Mouse (Mus musculus): ENCODE measurements around the gene Ciao2a.

The Ciao2a gene

DNA sequence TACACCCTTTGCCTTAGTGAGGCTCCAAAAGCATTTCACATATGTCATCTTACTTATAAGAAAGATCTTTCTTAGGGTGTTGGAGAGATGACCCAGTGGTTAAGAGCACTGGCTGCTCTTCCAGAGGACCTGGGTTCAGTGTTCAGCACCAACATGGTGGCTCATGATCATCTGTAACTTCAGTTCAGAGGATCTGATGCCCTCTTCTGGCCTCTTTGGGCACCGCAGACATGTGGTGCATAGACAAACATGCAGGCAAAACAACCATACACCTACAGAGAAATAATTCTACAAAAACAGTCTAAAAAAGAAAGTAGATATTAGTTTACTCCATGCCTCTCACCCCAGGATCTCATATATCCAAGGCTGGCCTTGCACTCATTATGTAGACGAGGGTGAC lies 33.7 kb downstream of the Ciao2a start:
- DNase-seq (ENCODE audit: low read depth, low spot score): peak; percentile 42

DNA sequence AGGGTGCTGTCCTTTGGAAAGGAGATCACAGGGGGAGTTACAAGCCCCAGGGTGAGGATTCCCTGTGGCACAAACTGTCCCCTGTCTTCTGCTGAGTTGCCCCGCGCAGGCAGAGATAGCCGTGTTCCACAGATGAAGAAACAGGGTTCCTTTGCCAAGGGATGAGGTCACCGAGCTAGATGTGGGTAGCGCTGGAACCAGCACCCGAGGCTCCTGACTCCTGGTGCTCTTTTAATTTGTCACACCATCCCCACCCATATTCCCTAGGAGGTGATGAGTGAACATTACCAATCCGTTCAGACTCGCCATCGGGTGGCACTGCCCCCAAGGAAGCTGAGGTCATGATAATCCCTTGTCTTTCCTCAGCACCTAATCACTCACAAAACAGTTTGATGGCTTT lies 36.6 kb downstream of the Ciao2a start:
- DNase-seq (ENCODE audit: low read depth, low spot score): no peak

DNA sequence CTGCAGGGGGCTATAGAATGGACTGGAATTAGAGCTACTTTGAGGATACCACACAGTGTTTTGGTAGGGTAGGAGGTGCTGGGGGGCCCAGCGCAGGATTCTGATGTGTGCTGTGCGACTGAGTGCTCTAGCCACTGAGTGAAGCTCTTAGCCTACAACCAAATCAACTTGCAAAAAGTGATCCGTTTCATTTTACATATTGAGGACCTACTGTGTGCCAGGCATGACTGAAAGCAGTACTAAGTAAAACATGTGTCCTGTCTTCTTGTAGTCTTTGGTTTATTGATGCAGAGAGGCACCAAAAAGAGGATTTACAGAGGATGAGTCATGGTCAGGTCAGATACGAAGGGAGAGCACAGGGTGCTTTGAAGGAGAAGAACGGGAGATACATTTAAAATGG lies 40.8 kb downstream of the Ciao2a start:
- DNase-seq (ENCODE audit: low read depth, low spot score): no peak

DNA sequence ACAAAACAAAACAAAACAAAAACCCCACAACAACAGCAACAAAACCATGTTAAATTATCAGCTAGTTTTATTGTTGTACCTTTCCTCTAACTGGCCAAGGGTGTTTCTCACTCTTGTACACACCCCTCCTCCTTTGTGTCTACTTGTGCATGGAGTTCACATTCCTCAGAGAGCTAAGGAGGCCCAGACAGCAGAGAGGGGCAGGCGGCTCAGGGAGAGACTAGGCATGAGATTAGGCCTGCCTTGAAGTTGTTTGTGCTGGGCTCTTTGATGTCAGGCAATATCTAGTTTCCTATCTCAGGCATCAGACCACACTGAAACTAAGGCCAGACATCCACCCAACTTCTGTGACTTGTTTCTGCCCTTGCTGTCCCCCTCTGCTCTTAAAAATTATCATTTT lies 41.8 kb downstream of the Ciao2a start:
- peak; percentile 13 for DNase-seq (ENCODE audit: low read depth, low spot score)

DNA sequence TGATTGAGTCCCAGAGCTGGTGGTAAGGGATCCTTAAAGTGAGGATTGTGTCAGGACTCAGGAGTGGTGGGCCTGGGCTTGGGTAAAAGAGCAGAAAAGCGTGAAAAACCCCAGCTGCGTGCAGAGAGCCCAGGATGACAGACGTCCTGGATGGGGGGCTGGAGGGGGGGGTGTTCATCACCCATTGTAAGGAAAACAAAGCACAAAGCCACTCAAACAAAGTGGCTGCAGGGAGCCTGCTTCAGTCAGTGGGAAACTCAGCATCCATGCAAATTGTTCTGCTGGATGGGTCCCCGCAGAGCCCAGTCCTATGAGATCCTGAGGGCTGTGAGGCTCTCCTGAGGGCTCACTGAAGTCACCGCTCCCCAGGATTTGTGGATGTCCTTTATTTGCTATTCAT lies 44.1 kb downstream of the Ciao2a start:
- DNase-seq (ENCODE audit: low read depth, low spot score): no peak

DNA sequence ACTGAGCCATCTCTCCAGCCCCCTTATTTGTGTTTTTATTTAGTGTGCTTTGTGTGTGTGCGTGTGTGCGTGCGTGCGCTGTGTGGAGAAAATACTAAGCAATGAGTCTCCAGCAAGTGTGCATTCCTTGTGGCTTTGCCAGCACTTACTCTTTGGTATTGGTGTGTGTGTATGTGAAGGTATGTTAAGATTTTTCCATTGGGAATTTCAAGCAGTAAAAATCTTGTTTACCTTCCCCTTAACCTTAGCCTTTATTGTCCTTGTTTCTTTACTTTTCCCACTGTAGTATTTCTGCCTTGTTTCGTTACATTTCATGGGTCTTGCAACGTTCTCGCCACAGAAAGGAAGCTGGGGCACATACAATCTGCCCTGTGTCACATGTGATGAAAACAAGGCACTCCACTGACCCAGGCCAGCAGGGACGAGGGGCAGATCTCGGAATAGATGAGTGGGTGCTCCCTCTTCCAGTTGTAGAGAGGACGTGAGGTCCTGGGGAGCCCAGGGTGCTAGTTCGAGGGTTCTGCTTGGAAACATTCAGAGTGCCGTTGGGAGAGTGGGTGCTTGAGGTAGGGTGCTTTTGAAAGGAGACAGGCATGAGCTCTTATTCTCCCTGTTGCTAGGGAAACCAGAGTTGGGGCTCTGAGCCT lies 45.0 kb downstream of the Ciao2a start:
- DNase-seq (ENCODE audit: low read depth, low spot score): no peak

DNA sequence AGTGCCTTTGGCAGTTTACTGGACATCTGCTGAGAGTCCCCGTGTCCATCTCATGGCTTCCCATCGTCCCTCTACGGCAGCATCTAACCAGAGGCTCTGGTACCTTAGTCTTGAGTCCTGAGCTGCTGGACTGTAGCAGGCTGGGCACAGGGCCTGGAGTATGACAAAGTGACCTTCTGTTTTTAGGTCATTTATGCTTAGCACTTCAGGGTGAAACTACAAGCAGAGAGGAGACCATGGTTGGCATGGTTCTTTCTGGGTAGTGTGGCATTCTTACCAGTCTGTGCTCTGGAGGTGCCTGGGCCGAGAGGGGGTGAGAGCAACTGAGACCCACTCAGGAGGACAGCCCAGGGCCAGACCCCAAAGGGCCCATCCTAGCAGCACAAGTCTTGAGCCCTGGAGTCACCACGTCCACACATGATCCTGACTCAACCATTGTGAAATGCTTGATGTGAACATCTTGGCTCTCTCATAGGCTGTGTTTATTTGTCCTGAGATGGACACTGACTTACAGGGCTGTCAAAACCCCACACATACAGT lies 47.0 kb downstream of the Ciao2a start:
- DNase-seq (ENCODE audit: low read depth, low spot score): no peak

DNA sequence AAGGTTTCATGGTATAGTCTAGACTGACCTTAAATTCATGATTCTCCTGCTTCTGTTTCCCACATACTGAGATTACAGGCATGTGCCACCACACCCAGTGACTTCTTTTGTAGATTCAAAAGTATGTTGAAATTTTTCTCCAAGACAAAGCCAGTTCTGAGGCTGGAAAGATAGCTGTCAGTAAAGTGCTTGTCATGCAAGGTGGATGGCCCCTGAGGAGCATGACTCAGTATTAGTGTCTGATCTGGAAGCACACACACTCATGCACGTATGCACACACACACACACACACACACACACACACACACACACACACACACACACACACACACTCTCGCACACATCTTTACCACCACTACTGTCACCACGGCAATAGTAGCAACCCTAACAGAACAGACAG lies 48.6 kb downstream of the Ciao2a start:
- DNase-seq (ENCODE audit: low read depth, low spot score): no peak

DNA sequence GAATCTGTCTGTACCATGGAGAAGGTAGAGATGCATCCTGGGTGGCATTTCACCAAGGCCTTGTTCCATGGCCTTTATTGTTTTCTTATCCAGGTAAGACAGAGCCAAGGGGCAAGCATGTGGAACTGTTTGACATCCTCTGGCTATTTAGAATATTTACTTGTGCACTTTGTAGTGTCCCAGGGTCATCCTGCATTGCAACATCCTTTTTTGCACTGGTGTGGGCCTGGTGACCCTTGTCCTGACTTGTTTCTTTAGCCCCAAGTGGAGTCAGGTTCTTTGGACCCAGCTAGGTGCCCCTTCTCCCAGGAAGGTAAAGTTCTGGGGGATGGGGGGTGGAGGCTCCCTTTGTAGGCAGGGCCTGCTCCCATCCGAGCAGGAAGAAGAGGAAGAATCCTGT lies 51.6 kb downstream of the Ciao2a start:
- no peak for DNase-seq (ENCODE audit: low read depth, low spot score)

DNA sequence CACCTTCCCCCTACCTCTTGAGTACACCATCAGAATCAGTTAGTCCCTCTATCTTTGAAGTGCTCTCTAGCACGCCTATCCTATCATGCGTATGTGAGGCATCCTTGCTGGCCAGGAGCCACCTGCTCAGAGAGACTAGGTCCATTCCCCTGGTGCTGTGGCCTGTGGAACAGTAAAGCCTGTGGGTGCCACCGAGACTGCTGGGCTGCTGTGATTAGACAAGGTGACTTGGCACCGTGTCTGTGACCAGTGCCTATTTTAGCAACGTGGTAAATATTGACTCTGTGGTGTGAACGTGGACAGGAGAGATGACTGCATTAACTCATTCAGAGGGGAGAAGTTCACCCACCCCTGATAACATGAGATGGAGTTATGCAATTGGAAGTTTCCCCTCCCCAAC lies 53.4 kb downstream of the Ciao2a start:
- DNase-seq (ENCODE audit: low read depth, low spot score): no peak

DNA sequence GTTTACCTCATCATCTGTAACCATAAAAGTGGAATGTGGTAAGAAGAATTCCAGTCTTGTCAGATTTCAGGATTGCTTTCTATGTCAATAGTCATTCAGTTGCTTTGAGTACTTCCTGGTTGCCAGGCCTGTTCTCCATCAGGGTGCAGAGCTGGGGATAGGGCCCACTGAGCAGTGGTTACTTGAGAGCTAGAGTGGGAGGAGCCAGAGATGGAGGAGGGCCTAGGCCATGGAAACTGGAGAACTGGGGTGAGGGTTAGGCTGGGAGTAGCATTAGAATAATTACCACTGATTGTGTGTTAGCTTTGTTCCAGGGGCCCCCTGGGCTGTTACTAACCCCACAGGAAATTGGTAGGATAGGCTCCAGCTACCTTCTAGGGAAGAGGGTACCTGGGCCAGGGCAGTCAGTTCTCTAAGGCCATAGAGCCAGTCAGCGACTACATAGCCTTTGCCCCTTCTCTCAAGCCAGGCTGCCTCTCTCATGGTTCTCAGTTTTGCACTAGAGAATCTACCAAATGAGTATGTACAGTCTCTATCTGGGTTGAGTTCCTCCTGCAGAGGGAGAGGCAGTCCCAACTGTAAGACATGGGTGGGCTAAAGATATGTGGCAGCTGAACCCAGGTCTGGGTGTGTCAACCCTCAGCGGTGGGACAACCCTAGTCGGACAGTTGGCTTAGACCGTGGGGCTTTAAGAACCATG lies 54.9 kb downstream of the Ciao2a start:
- peak; percentile 72 for DNase-seq (ENCODE audit: low read depth, low spot score)

DNA sequence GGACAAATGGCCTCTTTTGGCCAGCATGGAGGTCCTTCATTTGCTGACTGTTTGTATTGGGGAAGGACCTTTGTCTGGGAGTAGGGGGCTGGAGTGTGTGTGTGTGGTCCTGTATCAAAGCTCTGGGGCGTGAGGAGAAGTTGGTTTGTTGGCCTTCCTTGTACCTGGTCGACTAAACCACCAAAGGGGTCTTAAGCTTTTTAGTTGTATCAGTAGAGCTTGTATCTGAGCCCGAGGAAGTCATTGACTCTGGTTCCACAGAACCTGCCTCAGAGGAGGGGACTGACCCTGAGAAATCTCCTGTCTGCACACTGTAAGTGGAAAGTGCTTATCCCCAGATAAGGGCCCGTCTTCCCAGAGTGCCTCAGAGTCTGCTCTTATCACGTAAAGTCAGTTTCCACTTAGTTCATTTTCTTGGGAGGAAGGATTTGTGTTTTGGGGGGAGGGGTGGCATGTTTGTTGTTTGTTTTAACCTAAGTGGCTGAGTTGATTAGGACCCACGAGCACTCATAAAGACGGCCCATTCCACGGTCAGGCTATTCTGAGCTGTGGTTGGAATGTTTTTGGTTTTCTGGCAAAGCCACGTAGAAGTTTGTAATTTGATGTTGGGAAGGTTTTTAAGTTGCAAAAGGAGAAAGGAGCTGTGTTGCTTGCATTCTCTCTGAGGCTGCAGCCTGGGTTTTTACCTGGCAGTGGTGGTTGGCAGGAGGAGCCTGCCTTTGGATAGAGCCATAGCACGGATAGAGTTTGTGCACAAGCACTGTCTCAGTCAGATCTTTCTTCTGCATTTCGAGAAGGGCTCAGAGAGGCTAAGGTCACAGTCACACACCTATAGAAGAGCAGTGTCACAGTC lies 55.6 kb downstream of the Ciao2a start:
- no peak for DNase-seq (ENCODE audit: low read depth, low spot score)

DNA sequence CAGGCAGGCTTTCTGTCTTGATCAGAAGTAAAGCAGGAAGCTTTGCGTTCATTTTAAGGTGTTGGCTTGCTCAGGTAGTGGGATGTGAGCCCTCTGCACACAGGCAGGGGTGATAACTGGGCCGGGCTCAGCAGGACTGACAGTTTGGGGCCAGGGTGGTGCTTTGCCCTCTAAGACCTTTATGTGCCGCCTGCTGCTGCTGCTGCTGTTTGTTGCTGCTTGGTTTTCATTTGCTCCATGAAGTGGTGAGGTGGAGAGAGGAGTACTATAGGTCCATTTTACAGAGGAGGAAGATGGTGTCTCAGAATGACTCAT lies 56.2 kb downstream of the Ciao2a start:
- DNase-seq (ENCODE audit: low read depth, low spot score): no peak

DNA sequence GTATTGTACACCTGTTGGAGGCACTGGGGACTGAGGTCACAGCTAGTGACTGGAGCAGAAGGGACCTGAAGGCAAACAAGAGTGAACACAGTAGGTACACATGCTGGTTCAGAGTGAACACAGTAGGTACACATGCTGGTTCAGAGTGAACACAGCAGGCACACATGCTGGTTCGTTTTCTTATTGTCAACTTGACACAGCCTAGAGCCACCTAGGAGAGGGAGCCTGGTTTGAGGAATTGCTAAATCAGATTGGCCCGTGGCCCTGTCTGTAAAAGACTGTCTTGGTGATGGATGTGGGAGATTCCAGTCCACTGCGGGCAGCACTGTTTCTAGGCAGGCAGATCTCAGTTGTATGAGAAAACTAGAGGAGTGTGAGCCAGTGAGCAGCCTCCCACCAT lies 56.6 kb downstream of the Ciao2a start:
- DNase-seq (ENCODE audit: low read depth, low spot score): no peak

DNA sequence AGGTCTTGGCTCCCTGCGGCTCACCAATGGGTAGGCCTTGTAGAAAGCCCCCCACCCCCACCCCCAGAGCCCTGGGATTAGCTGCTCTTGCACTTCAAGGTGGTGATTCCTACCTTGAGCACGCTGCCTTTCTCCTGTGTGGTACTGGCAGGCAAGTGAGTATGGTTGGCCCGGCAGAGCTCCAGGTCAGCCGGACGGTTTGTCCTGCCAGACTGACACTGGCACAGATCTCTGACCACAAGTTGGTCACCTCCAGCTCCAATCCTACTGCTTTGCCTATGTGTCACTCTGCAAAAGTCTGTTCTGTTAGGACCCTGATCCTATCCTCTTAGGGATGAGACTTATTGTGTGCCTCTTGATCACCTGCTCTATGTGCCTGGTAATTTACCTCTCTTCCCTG lies 58.2 kb downstream of the Ciao2a start:
- no peak for DNase-seq (ENCODE audit: low read depth, low spot score)

DNA sequence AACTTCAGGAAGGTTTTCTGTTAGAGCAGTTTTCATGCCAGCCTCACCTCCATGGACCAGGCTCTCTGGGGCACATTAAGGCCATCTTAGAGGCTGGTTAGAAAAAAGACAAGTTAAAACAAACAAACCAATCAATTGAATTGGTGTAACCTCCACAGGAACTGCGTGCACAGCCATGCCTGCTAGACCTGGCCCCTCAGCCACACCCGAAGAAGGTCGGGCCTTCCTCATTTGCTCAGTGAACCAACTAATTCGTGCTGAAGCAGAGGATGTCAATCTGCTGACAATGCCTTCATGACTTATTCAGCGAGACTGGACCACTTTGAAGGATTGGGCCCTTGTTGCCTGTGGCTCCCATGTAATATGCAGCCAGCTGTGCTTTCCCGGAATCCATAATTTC lies 60.0 kb downstream of the Ciao2a start:
- DNase-seq (ENCODE audit: low read depth, low spot score): no peak
